Mouse (Mus musculus) heart, postnatal 0 days (tissue): ENCODE measurements around the gene Zcchc18. TPM values are rescaled to one million over a fixed set of nuclear protein-coding genes. Genes with fewer than 3 reads are reported as not detected.

ENCODE experiments used
- ATAC-seq: fragments of 200-750 bp; cut with Nextera tagmentation; 2 replicates; pipeline ENCODE4 v1.8.0; 2017; ENCODE audit warnings: low read depth, moderate number of reproducible peaks, moderate library complexity; ENCODE audit not compliant: insufficient read depth
- DNase-seq: peaks from one replicate; pipeline ENCODE4 v3.0.0-alpha.2; 2016; ENCODE audit warnings: low spot score
- H3K27ac ChIP-seq: fragments of 300-500 bp; sonication (generic); 2 replicates; pipeline ENCODE4 v1.5.1; 2014; ENCODE audit warnings: low read depth, mild to moderate bottlenecking
- H3K27me3 ChIP-seq: fragments of 300-500 bp; sonication (generic); 2 replicates; pipeline ENCODE4 v1.6.1; 2014; ENCODE audit warnings: low read length, mixed read lengths; ENCODE audit not compliant: control insufficient read depth, insufficient read depth
- H3K36me3 ChIP-seq: fragments of 300-500 bp; sonication (generic); replicated peaks from 2 replicates; pipeline ENCODE4 v1.6.1; 2014; ENCODE audit warnings: low read length, mixed read lengths; ENCODE audit not compliant: control insufficient read depth, insufficient read depth
- H3K4me1 ChIP-seq: fragments of 300-500 bp; sonication (generic); 2 replicates; pipeline ENCODE4 v1.6.1; 2014; ENCODE audit warnings: antibody characterized with exemption; ENCODE audit not compliant: control insufficient read depth, insufficient read depth
- H3K4me2 ChIP-seq: fragments of 300-500 bp; sonication (generic); 2 replicates; pipeline ENCODE4 v1.6.1; 2014; ENCODE audit warnings: low read depth, mild to moderate bottlenecking, low read length, moderate library complexity
- H3K4me3 ChIP-seq: fragments of 300-500 bp; sonication (generic); 2 replicates; pipeline ENCODE4 v1.5.1; 2014; ENCODE audit warnings: low read depth, low read length
- H3K9ac ChIP-seq: fragments of 300-500 bp; sonication (generic); replicated peaks from 2 replicates; pipeline ENCODE4 v1.6.1; 2014; ENCODE audit warnings: low read depth, low read length, mixed read lengths
- H3K9me3 ChIP-seq: fragments of 300-500 bp; sonication (generic); replicated peaks from 2 replicates; pipeline ENCODE4 v1.6.1; 2016; ENCODE audit warnings: low read length; ENCODE audit not compliant: control insufficient read depth
- CTCF ChIP-seq: IDR thresholded peaks from 2 replicates; pipeline ENCODE4 v1.5.1; 2016; ENCODE audit warnings: antibody characterized with exemption, control low read depth, low read depth
- EP300 ChIP-seq: IDR thresholded peaks from 2 replicates; pipeline ENCODE4 v1.6.1; 2016; ENCODE audit warnings: antibody characterized with exemption, low read depth
- WGBS: fragments of 180-500 bp; shearing (Covaris S2); extraction: QIAGEN DNeasy Blood & Tissue Kit; methylation state at CpG from one replicate; pipeline ENCODE4 v1.1.7; 2014; 5-methylcytosine and 5-hydroxymethylcytosine counted together
- polyA plus RNA-seq: library from polyadenylated mRNA; unstranded; fragments of >200 nt; fragmentation: Nextera tagmentation; extraction: Ambion mirVana; gene quantifications from 2 replicates; pipeline ENCODE4 v1.2.1, GENCODE M21; 2015
- total RNA-seq: library from RNA; depleted of rRNA; stranded (reverse); fragments of >200 nt; gene quantifications from 2 replicates; pipeline ENCODE4 v1.2.3, GENCODE M21; 2014; ENCODE audit warnings: low replicate concordance; rRNA removed

Gene Zcchc18
- total and polyA plus RNA-seq, 2 experiments from 2014 or later = 0.41 TPM; not detected in 1

DNA sequence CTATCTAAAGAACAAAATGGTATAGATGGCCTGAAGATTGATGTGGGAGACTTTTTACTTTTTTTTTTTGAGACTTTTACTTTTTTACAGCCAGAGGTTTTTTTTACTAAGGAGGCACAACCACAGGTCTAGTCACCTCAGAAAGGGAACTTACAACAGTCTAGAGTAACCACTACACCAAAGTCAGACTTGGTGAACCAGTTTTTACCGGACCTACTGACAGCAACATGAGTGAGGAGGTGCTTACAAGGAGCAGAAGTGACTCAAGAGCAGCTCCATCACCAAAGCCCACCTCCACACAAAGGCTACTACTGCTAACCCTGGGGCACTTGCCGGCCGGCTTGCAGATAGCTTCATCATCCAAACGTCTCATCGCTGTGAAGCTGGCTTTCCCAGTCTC is 38.8 kb downstream of the Zcchc18 start:
- no peak overlapping the region for H3K4me3 ChIP-seq
- H3K9ac ChIP-seq = no peak overlapping the region
- 78% methylated on average over 5 of the region's 5 CpGs for WGBS
- TF ChIP-seq CTCF (no peak), EP300 (no peak)
- DNase-seq = no peak
- no peak overlapping the region for H3K4me2 ChIP-seq
- no peak for ATAC-seq
- no peak overlapping the region for H3K27ac ChIP-seq
- H3K4me1 ChIP-seq = no peaks in the 10 kb centered on the region
- no peaks in the 10 kb centered on the region for H3K27me3 ChIP-seq
- H3K9me3 ChIP-seq = no peaks in the 10 kb centered on the region
- peaks cover 6% of the 10 kb centered on the region; the same call in 1 of the 2 replicates for H3K36me3 ChIP-seq

DNA sequence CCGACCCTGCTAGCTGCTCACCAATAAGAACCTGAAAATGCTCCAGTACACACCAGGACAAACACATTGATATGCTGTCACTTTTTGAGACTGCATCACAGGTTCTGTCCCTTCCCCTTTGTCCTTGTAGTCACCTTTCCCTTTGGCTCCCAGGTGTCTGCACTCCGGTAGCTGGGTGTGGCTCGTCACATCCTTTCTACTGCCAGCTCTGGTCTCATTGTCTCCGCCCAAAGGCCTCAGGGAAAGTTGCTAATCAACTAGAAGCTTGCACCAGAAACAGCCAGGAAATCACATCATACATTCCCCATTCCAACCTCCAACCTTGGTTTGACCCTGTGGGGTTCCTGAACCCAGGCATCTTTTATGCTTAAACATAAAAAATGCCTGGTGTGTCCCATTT is 41.4 kb downstream of the Zcchc18 start:
- no peaks in the 10 kb centered on the region for H3K36me3 ChIP-seq
- TF ChIP-seq CTCF (no peak), EP300 (no peak)
- no peaks in the 10 kb centered on the region for H3K27me3 ChIP-seq
- WGBS = 49% methylated on average over 4 of the region's 4 CpGs
- H3K9me3 ChIP-seq = no peaks in the 10 kb centered on the region
- H3K4me2 ChIP-seq = no peak overlapping the region
- no peak overlapping the region for H3K4me3 ChIP-seq
- DNase-seq = no peak
- no peak overlapping the region for H3K27ac ChIP-seq
- H3K4me1 ChIP-seq = no peaks in the 10 kb centered on the region
- ATAC-seq = no peak
- H3K9ac ChIP-seq = no peak overlapping the region

DNA sequence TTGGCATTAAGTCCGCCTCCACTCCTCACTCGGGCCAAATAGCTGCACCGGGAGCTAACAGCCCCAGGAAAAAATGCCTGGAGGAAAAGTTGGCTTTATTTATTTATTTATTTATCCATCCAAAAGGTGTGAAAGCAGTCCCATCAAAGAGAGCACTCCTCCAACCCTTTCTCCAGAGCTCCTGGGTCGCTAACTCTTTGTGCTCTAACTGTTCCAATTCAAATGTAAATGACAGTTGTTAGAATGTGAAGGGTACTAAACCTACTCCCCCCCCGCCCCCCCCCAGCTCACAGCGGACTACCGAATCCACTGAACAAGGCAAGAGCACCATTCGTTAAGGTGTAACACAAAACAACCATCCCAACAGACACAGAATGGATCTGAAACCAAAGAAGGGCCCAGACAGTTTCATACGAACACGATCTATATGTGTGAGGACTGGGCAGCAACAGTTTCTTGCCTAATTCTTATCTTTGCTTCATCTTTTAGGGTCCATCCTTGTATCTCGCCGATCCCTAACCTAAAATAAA is 44.6 kb downstream of the Zcchc18 start:
- Histone ChIP-seq H3K27me3 (no peaks in the 10 kb centered on the region), H3K27ac (peak overlapping the region; percentile 92), H3K4me1 (no peaks in the 10 kb centered on the region), H3K4me2 (peak overlapping the region; percentile 68), H3K9ac (peak overlapping the region; percentile 62), H3K36me3 (no peaks in the 10 kb centered on the region), H3K4me3 (peak overlapping the region; percentile 68), H3K9me3 (no peaks in the 10 kb centered on the region)
- no peak for DNase-seq
- ATAC-seq = no peak
- TF ChIP-seq CTCF (no peak), EP300 (no peak)
- WGBS = 17% methylated on average over 12 of the region's 12 CpGs

DNA sequence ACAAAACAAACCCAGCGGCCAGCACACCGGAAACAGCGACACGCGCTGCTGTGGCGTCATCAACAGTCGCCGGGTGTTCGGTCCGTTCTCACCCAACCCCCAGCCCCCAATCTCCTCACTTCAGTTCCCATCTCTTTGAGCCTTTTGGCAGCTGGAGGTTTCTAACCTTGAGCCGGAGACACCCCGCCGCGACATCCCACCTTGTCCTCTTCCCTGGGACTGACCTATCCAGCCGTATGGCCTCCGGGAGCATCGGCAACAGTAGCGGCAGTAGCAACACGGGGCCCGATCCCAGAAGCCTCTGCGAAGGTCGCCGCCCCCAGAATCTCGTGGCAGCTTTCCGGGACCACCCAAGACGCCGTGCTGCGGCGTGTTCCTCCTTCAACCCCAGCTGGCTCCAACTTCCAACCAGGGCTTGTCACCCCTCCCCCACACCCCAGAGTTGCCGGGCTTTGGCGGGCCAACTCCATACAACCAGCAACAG is 45.1 kb downstream of the Zcchc18 start, which contains the start of gene Slc25a53:
TSS of gene Slc25a53 (minus strand) at position 303 of the 484 bp plus-strand sequence.
- H3K27me3 ChIP-seq = no peaks in the 10 kb centered on the region
- ATAC-seq (peak; percentile 93), DNase-seq (peak; percentile 59)
- H3K4me1 ChIP-seq = no peaks in the 10 kb centered on the region
- H3K9me3 ChIP-seq = no peaks in the 10 kb centered on the region
- WGBS = 15% methylated on average over 31 of the region's 31 CpGs
- H3K9ac ChIP-seq = peak within 1 kb of the TSS; percentile 62
- H3K27ac ChIP-seq = peak within 1 kb of the TSS; percentile 92
- TF ChIP-seq CTCF (no peak), EP300 (peak; percentile 61)
- peak within 1 kb of the TSS; percentile 68 for H3K4me2 ChIP-seq
- H3K36me3 ChIP-seq = no peaks in the 10 kb centered on the region
- H3K4me3 ChIP-seq = peak within 1 kb of the TSS; percentile 68

DNA sequence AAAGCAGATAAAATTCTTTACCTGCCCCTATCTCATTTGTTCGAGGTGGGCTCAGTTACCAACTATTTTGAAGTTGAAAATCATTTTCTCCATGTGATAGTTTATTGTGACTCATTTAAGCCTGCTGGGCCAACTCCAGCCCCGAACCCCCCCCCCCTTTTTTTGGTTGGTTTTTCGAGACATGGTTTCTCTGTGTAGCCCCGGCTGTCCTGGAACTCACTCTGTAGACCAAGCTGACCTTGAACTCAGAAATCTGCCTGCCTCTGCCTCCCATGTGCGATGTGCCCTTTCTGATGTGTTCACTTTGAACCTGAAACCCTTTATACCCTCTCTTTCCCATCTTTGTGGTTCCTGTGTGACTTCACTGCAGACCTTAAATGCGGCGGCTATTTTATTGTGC is 45.5 kb downstream of the Zcchc18 start:
- Histone ChIP-seq H3K4me3 (peak overlapping the region; percentile 68), H3K4me2 (peak overlapping the region; percentile 68), H3K9ac (peak overlapping the region; percentile 62; the same call in 1 of the 2 replicates), H3K27me3 (no peaks in the 10 kb centered on the region), H3K36me3 (no peaks in the 10 kb centered on the region), H3K27ac (peak overlapping the region; percentile 92), H3K9me3 (no peaks in the 10 kb centered on the region), H3K4me1 (no peaks in the 10 kb centered on the region)
- DNase-seq (no peak), ATAC-seq (peak; percentile 15; the same call in 1 of the 2 replicates)
- 46% methylated on average over 7 of the region's 7 CpGs for WGBS
- TF ChIP-seq EP300 = no peak
- no peak for TF ChIP-seq CTCF

Other genes with a start within 250 kb of the Zcchc18 start
- gene Morf4l2, start 249.5 kb upstream of the Zcchc18 start, total RNA-seq = 115 and 173 TPM in 2 replicates
- gene Morf4l2, start 249.5 kb upstream of the Zcchc18 start, polyA plus RNA-seq = 212 and 214 TPM in 2 replicates
- gene Glra4, start 213.0 kb upstream of the Zcchc18 start, total RNA-seq = not detected in 2 replicates
- not detected in 2 replicates for gene Glra4, start 213.0 kb upstream of the Zcchc18 start, polyA plus RNA-seq
- gene Plp1, start 170.5 kb upstream of the Zcchc18 start, total RNA-seq = 0.81 and 7.2 TPM in 2 replicates
- gene Plp1, start 170.5 kb upstream of the Zcchc18 start, polyA plus RNA-seq = 1.9 and 2.1 TPM in 2 replicates
- gene Rab9b, start 124.4 kb upstream of the Zcchc18 start, total RNA-seq = not detected in 2 replicates
- gene Rab9b, start 124.4 kb upstream of the Zcchc18 start, polyA plus RNA-seq = 0.10 and 0.16 TPM in 2 replicates
- not detected in 2 replicates for gene H2bfm, start 65.8 kb upstream of the Zcchc18 start, total RNA-seq
- gene H2bfm, start 65.8 kb upstream of the Zcchc18 start, polyA plus RNA-seq = not detected in 2 replicates
- gene Tmsb15b2, start 17.7 kb upstream of the Zcchc18 start, total RNA-seq = not detected in 2 replicates
- gene Tmsb15b2, start 17.7 kb upstream of the Zcchc18 start, polyA plus RNA-seq = 13.8 and 16.1 TPM in 2 replicates
- gene Tmsb15l, start 16.3 kb upstream of the Zcchc18 start, total RNA-seq = 1.7 TPM in 1 of 2 replicates, not detected in the other
- gene Tmsb15l, start 16.3 kb upstream of the Zcchc18 start, polyA plus RNA-seq = 0.92 and 1.6 TPM in 2 replicates
- 2.3 and 4.4 TPM in 2 replicates for gene Tmsb15b1, start 16.3 kb upstream of the Zcchc18 start, total RNA-seq
- 16.9 and 17.9 TPM in 2 replicates for gene Tmsb15b1, start 16.3 kb upstream of the Zcchc18 start, polyA plus RNA-seq
- 2.3 and 4.5 TPM in 2 replicates for gene Slc25a53, start 45.1 kb downstream of the Zcchc18 start, total RNA-seq
- 3.4 and 3.6 TPM in 2 replicates for gene Slc25a53, start 45.1 kb downstream of the Zcchc18 start, polyA plus RNA-seq
- 3.3 and 5.9 TPM in 2 replicates for gene Fam199x, start 56.4 kb downstream of the Zcchc18 start, total RNA-seq
- gene Fam199x, start 56.4 kb downstream of the Zcchc18 start, polyA plus RNA-seq = 2.2 and 2.4 TPM in 2 replicates
- not detected in 2 replicates for gene Esx1, start 128.9 kb downstream of the Zcchc18 start, total RNA-seq
- not detected in 2 replicates for gene Esx1, start 128.9 kb downstream of the Zcchc18 start, polyA plus RNA-seq